Mouse (Mus musculus): ENCODE data around the gene Myt1l. TPM values are rescaled to one million over a fixed set of nuclear protein-coding genes. Genes with fewer than 3 reads are reported as not detected.
A peak's percentile ranks its signal among the peaks of the same experiment; 100 is the strongest.

Myt1l gene
- polyA plus RNA-seq, 1 experiment: 86.4 TPM

- TF ChIP-seq CTCF (IDR thresholded peaks at IDR 0.05; ENCODE audit: borderline replicate concordance, extremely low read depth, insufficient read depth, insufficient read length) (no peak), POLR2A (IDR thresholded peaks at IDR 0.05; ENCODE audit: borderline replicate concordance, extremely low read depth, insufficient read depth, insufficient read length, poor library complexity, severe bottlenecking) (no peak)
- DNase-seq (ENCODE audit: low read depth): peak; percentile 82
These were observed 128.9 kb downstream of the Myt1l start for GRCm38 (mm10) chr12:29657061-29657460.

GRCm38 (mm10) chr12:29657870-29658269 is 129.7 kb downstream of the Myt1l start:
- TF ChIP-seq CTCF (IDR thresholded peaks at IDR 0.05; ENCODE audit: borderline replicate concordance, extremely low read depth, insufficient read depth, insufficient read length) (no peak), POLR2A (IDR thresholded peaks at IDR 0.05; ENCODE audit: borderline replicate concordance, extremely low read depth, insufficient read depth, insufficient read length, poor library complexity, severe bottlenecking) (no peak)

GRCm38 (mm10) chr12:29671984-29672383 is 143.8 kb downstream of the Myt1l start:
- no peak for DNase-seq (ENCODE audit: low read depth)
- TF ChIP-seq CTCF (IDR thresholded peaks at IDR 0.05; ENCODE audit: borderline replicate concordance, extremely low read depth, insufficient read depth, insufficient read length): no peak
- no peak for TF ChIP-seq POLR2A (IDR thresholded peaks at IDR 0.05; ENCODE audit: borderline replicate concordance, extremely low read depth, insufficient read depth, insufficient read length, poor library complexity, severe bottlenecking)

More at GRCm38 (mm10) chr12:29657870-29658269, 129.7 kb downstream of the Myt1l start:
- DNase-seq (ENCODE audit: low read depth): no peak

GRCm38 (mm10) chr12:29675594-29676362 is 147.6 kb downstream of the Myt1l start:
- TF ChIP-seq CTCF (IDR thresholded peaks at IDR 0.05; ENCODE audit: borderline replicate concordance, extremely low read depth, insufficient read depth, insufficient read length) (peak; percentile 84), POLR2A (IDR thresholded peaks at IDR 0.05; ENCODE audit: borderline replicate concordance, extremely low read depth, insufficient read depth, insufficient read length, poor library complexity, severe bottlenecking) (no peak)
- peak; percentile 89 for DNase-seq (ENCODE audit: low read depth)

- DNase-seq (ENCODE audit: low read depth): no peak
- no peak for TF ChIP-seq POLR2A (IDR thresholded peaks at IDR 0.05; ENCODE audit: borderline replicate concordance, extremely low read depth, insufficient read depth, insufficient read length, poor library complexity, severe bottlenecking)
- TF ChIP-seq CTCF (IDR thresholded peaks at IDR 0.05; ENCODE audit: borderline replicate concordance, extremely low read depth, insufficient read depth, insufficient read length): no peak
These were observed 154.2 kb downstream of the Myt1l start for GRCm38 (mm10) chr12:29682384-29682783.

GRCm38 (mm10) chr12:29682946-29683345 is 154.8 kb downstream of the Myt1l start:
- DNase-seq (ENCODE audit: low read depth): no peak
- no peak for TF ChIP-seq CTCF (IDR thresholded peaks at IDR 0.05; ENCODE audit: borderline replicate concordance, extremely low read depth, insufficient read depth, insufficient read length)
- TF ChIP-seq POLR2A (IDR thresholded peaks at IDR 0.05; ENCODE audit: borderline replicate concordance, extremely low read depth, insufficient read depth, insufficient read length, poor library complexity, severe bottlenecking): no peak

GRCm38 (mm10) chr12:29686241-29686640 is 158.1 kb downstream of the Myt1l start:
- DNase-seq (ENCODE audit: low read depth): no peak

GRCm38 (mm10) chr12:29691566-29691965 is 163.4 kb downstream of the Myt1l start:
- no peak for DNase-seq (ENCODE audit: low read depth)

More at GRCm38 (mm10) chr12:29686241-29686640, 158.1 kb downstream of the Myt1l start:
- TF ChIP-seq POLR2A (IDR thresholded peaks at IDR 0.05; ENCODE audit: borderline replicate concordance, extremely low read depth, insufficient read depth, insufficient read length, poor library complexity, severe bottlenecking) (no peak), CTCF (IDR thresholded peaks at IDR 0.05; ENCODE audit: borderline replicate concordance, extremely low read depth, insufficient read depth, insufficient read length) (no peak)

GRCm38 (mm10) chr12:29695194-29695593 is 167.0 kb downstream of the Myt1l start:
- peak; percentile 68 for DNase-seq (ENCODE audit: low read depth)
- TF ChIP-seq CTCF (IDR thresholded peaks at IDR 0.05; ENCODE audit: borderline replicate concordance, extremely low read depth, insufficient read depth, insufficient read length) (no peak), POLR2A (IDR thresholded peaks at IDR 0.05; ENCODE audit: borderline replicate concordance, extremely low read depth, insufficient read depth, insufficient read length, poor library complexity, severe bottlenecking) (no peak)

More at GRCm38 (mm10) chr12:29691566-29691965, 163.4 kb downstream of the Myt1l start:
- no peak for TF ChIP-seq CTCF (IDR thresholded peaks at IDR 0.05; ENCODE audit: borderline replicate concordance, extremely low read depth, insufficient read depth, insufficient read length)
- no peak for TF ChIP-seq POLR2A (IDR thresholded peaks at IDR 0.05; ENCODE audit: borderline replicate concordance, extremely low read depth, insufficient read depth, insufficient read length, poor library complexity, severe bottlenecking)

- DNase-seq (ENCODE audit: low read depth): peak; percentile 96
- TF ChIP-seq CTCF (IDR thresholded peaks at IDR 0.05; ENCODE audit: borderline replicate concordance, extremely low read depth, insufficient read depth, insufficient read length) (no peak), POLR2A (IDR thresholded peaks at IDR 0.05; ENCODE audit: borderline replicate concordance, extremely low read depth, insufficient read depth, insufficient read length, poor library complexity, severe bottlenecking) (no peak)
These were observed 169.6 kb downstream of the Myt1l start for GRCm38 (mm10) chr12:29697526-29698500.

- DNase-seq (ENCODE audit: low read depth): peak; percentile 73
- TF ChIP-seq POLR2A (IDR thresholded peaks at IDR 0.05; ENCODE audit: borderline replicate concordance, extremely low read depth, insufficient read depth, insufficient read length, poor library complexity, severe bottlenecking) (no peak), CTCF (IDR thresholded peaks at IDR 0.05; ENCODE audit: borderline replicate concordance, extremely low read depth, insufficient read depth, insufficient read length) (no peak)
These were observed 170.4 kb downstream of the Myt1l start for GRCm38 (mm10) chr12:29698541-29698940.

Data from brain, embryonic 14.5 days (tissue).